Mouse (Mus musculus) monocyte, adult 2 months (primary cell): Measurements from ENCODE around the gene Mamstr.

Experiments
- DNase-seq, 2 experiments: peaks; one replicate each; pipeline ENCODE4 v3.0.0; 2022; ENCODE audit warnings: low spot score in 2 of 2, low read depth in 1 of 2

The Mamstr gene

DNA sequence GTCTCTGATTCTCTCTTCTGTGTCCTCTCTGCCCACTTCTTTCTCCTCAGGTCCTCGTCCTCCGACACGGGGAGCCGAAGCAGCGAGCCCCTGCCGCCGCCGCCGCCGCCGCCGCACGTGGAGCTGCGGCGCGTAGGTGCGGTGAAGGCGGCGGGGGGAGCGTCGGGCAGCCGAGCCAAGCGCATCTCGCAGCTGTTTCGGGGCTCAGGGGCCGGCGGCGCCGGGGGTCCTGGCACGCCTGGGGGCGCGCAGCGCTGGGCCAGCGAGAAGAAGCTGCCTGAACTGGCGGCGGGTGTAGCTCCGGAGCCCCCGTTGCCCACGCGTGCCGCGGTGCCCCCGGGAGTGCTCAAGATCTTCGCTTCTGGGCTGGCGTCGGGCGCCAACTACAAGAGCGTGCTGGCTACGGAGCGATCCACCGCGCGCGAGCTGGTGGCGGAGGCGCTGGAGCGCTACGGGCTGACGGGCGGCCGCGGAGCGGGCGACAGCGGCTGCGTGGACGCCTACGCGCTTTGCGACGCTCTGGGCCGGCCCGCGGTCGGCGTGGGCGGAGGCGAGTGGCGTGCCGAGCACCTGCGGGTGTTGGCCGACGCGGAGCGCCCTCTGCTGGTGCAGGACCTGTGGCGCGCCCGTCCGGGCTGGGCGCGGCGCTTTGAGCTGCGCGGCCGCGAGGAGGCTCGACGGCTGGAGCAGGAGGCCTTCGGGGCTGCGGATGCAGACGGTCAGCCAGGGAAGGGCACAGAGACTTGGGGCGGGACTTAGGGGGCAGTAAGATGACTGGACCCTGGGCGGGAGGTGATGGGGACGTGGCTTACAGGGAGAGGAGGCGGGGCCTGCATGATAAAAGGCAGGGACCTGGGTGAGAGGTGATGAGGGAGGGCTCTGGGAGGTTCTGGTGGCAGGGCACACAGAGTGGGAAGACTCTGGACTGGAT, 11.1 kb upstream of the Mamstr start:
- DNase-seq: peak; percentile 50 to 78

GRCm38 (mm10) chr7:45630064-45630907, 9.5 kb upstream of the Mamstr start:
- DNase-seq: no peak

DNA sequence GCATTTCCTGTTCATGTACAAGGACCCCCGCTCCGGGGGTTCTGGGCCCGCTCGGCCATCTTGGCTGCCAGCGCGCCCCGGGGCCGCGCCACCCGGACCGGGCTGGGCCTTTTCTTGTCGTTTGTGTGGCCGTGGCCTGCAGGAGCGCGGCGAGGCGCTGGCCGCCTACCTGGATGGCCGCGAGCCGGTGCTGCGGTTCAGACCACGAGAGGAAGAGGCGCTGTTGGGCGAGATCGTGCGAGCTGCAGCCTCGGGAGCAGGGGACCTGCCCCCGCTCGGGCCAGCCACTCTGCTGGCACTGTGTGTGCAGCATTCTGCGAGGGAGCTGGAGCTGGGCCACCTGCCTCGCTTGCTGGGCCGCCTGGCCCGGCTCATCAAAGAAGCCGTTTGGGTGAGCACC, 7.3 kb upstream of the Mamstr start:
- DNase-seq: no peak

- peak; percentile 37 to 48 for DNase-seq
These were observed 4.7 kb upstream of the Mamstr start for GRCm38 (mm10) chr7:45634946-45635681.

GRCm38 (mm10) chr7:45635711-45636688, 3.8 kb upstream of the Mamstr start:
- no peak for DNase-seq

DNA sequence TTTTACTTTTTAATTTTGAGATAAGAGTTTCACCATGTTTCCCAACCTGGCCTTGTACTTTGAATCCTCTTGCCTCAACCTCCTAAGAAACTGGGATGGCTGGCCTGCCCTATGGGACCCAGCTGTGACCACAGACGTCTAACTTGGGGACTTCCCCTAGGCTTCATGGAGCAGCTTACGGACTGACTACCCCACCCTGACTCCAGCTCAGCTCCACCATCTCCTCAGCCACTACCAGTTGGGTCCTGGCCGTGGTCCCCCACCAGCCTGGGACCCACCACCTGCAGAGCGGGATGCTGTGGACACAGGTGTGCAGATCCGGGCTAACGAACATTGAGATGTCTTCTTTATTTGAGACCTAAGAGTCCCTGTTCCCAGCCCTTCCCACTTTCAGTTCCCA, 2.1 kb upstream of the Mamstr start:
- no peak for DNase-seq

- no peak for DNase-seq
These were observed 965 bp upstream of the Mamstr start for GRCm38 (mm10) chr7:45638623-45639401.

- DNase-seq: no peak
These were observed 597 bp downstream of the Mamstr start for GRCm38 (mm10) chr7:45640191-45640957.

DNA sequence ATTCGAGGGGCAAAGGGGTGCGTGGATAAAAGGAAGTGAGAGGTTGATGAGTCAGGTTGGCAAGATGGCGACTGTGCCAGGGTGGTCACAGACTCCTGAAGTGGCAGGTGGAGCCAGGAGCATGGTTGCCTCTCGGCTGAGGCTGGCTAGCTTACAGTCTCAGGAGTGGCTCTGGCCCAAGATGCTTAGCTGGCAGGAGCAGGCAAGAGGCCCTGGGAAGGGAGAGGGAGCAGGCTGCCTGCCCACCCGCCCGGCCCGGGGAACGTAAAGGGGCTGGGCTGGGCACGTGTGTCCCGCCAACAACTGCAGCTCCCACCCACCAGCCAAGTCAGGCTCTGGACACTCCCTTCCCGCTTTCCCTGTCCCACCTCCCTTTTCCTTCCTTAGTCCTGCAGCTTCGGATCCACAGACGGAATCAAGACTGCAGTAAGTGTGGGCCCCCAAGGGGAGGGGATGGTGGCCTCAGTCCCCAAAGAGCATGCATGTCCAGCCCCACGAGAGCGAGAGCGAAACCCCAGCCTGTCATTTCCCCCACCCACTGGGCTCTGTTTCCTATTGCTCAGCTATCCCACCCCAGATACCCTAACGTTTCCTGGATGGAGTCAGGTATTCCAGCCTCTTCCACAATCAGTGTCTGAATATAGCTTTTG, 1.7 kb downstream of the Mamstr start:
- DNase-seq: no peak

- DNase-seq: no peak
These were observed 2.3 kb downstream of the Mamstr start for GRCm38 (mm10) chr7:45642083-45642482.

GRCm38 (mm10) chr7:45642503-45643255, 2.9 kb downstream of the Mamstr start:
- no peak for DNase-seq

- peak; percentile 66 to 72 for DNase-seq
These were observed 3.8 kb downstream of the Mamstr start for GRCm38 (mm10) chr7:45643441-45644178.

DNA sequence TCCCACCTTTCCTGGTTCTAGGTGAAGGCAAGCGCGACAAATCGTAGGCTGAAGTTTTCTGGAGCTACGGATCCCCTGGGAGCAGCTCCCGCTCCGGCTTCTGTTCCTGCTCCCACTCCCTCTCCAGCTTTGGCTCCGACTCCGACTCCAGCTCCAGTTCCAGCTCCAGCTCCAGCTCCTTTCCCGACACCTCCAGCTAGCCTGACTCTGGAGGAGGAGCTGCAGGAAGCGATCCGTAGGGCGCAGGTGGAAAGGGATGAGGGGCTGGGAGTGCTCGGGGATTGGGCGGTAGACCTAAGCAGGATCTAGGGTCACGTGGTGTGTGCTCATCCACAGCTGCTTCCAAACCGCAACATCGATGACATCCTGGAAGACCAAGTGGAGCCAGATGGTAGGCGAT, 4.4 kb downstream of the Mamstr start:
- DNase-seq: no peak

DNA sequence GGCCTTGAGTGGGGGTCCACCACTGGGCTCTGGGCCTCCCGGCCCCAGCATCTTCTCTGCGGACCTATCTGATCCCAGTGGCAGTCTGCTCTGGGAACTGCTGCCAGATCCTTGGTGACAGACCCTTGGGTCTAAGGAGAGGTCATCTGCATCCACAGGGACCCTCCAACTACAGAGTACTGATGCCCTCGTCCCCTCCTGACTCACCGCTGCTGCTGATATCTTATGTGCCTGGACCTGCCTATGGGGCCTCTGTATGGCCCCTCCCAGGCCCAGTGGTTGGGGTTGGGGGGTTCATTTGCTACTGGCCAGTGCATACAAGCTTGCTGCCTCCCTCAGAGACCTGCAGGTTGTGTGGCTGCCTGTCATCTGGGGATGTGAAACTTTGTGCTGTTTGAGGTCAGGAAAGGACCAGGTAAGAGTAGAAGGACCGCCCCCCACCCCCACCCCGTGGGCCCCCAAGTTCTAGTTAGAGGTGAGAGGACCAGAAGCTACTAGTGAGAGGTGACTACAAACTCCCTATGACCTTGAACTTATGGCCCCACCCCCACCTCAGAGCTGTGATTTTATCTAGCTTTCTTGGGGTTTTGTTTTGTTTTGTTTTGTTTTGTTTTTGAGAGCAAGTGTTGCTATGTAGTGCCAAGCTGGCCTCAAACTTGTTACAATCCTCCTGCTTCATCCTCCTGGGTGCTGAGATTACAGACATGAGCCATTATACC, 5.3 kb downstream of the Mamstr start:
- no peak for DNase-seq

GRCm38 (mm10) chr7:45645591-45645971, 5.8 kb downstream of the Mamstr start:
- DNase-seq: no peak

GRCm38 (mm10) chr7:45646671-45647070, 6.9 kb downstream of the Mamstr start:
- no peak for DNase-seq
